Mouse (Mus musculus) cortical plate, adult 2 months (tissue): ENCODE measurements at regions not wholly inside any gene's neighbourhood (a gene's known extent, or its start where the extent isn't known, plus 50 kb on each side); places are given as distances from the start of the nearest gene placed in this dataset.

Experiments used
- H3K27ac ChIP-seq: fragments of 200-500 bp; 2 replicates; pipeline ENCODE4 v1.5.1; 2012; ENCODE audit warnings: low read length, control low read depth, inconsistent platforms; ENCODE audit not compliant: insufficient read depth
- H3K4me1 ChIP-seq: fragments of 200-500 bp; 2 replicates; pipeline ENCODE4 v1.6.1; 2011; ENCODE audit warnings: low read length; ENCODE audit not compliant: control insufficient read depth, insufficient read depth
- H3K4me3 ChIP-seq: fragments of 200-500 bp; 2 replicates; pipeline ENCODE4 v1.5.1; 2011; ENCODE audit warnings: mild to moderate bottlenecking, low read length, control low read depth; ENCODE audit not compliant: insufficient read depth
- CTCF ChIP-seq: fragments of 200-500 bp; IDR thresholded peaks from 2 replicates; pipeline ENCODE4 v1.5.1; 2011; ENCODE audit warnings: mild to moderate bottlenecking, control low read depth, low read length; ENCODE audit not compliant: insufficient read depth; ENCODE audit errors: extremely low read depth
- POLR2A ChIP-seq: fragments of 200-500 bp; IDR thresholded peaks from 2 replicates; pipeline ENCODE4 v1.6.1; 2011; ENCODE audit warnings: mild to moderate bottlenecking, low read length, control low read depth; ENCODE audit not compliant: insufficient read depth; ENCODE audit errors: extremely low read depth

DNA sequence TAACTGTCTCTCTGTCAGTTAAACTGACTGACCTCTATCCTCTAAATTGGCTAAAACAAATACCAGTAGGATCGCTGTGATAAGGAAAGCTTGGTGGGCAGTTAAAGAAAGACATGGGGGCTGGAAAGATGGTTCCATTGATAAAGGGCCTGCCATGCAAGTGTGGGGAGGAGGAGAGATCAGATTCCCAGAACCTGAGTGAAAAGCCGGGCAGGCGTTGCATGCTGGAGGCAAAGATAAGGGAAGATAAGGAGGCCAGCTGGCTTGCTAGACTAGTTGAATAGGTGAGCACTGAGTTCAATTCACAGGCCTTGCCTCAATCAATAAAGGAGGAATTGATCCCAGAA, 122.3 kb upstream of the Cited2 start:
- Histone ChIP-seq H3K27ac (no peak overlapping the region), H3K4me1 (no peaks in the 10 kb centered on the region), H3K4me3 (no peak overlapping the region)
- TF ChIP-seq CTCF (no peak), POLR2A (no peak)

DNA sequence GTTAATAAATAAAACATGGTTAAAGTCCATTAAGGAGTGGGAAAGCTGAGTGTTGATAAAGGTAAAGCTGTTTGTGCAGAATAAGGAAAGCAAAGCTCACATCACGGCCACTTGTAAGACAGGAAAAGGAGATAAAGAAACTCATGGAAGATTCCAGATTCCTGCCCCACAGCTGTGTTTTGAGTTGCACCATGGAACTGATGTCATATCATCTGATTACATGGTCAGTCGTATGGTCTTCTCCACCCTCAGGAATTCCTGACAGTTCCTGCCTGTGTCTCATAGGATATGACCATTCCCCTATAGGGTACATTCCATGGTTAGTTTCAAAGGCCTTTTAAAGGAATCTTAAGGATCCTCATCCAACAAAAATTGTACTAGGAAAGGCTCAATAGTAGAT, 120.6 kb upstream of the Cited2 start:
- Histone ChIP-seq H3K27ac (no peak overlapping the region), H3K4me3 (no peak overlapping the region), H3K4me1 (no peaks in the 10 kb centered on the region)
- TF ChIP-seq POLR2A (no peak), CTCF (no peak)

DNA sequence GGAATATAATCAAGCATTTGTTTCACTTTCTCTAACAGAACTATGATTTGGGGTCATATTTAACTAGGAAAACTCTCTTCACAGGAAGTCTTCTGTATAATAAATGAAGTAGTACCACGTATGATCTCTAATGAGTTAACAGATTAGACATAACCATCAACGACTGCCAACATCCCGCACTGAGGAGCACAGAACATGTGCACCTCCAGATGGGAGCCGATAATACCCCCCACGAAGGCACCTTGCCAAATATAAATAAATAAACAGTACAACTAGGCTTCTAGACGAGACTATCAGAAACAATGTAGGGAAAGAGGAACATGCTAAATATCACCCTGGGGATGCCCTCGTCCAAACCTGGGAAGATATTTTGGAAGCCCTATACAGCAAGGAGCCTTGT, 114.8 kb upstream of the Cited2 start:
- Histone ChIP-seq H3K4me1 (no peaks in the 10 kb centered on the region), H3K4me3 (no peak overlapping the region), H3K27ac (no peak overlapping the region)
- TF ChIP-seq POLR2A (no peak), CTCF (no peak)

DNA sequence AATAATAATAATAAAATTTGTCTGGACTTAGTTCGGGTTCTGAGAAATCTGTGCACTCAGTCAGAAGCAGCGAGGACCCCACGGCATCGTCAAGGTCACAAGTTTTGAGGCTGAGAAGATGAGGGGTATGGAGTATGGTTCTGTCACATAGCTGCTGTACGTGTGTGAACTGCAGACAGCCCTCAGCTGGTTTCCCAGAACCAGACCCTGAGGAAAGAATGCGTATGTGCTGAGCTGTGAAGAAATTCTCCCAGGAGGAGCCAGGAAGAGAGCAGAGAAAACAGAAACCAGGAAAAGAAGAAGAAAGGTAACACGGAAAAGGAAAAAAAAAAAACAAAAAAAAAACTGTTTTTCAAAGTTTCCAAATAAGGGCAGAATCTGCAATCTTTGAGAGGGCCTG, 112.4 kb upstream of the Cited2 start:
- Histone ChIP-seq H3K4me1 (no peaks in the 10 kb centered on the region), H3K27ac (no peak overlapping the region), H3K4me3 (no peak overlapping the region)
- TF ChIP-seq CTCF, result no peak
- no peak for TF ChIP-seq POLR2A

DNA sequence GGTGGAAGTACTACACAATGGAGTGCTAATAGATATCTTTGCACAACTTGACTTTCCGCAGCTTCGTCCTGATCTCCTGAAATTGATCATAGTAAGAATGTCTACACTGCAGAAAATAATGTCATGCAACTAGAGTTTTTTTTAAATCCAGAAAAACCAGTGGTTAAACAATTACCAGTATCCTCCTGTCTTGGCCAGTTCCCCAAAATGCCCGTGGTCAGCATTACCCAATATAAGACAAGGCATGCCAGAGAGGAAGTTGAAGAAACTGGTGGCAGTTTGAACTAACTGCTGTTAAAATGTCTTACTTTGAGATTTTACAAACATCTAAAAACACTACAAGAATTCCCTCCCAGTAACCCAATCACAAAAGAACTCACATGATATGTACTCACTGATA, 109.7 kb upstream of the Cited2 start:
- TF ChIP-seq POLR2A, result no peak
- no peak for TF ChIP-seq CTCF
- Histone ChIP-seq H3K4me1 (no peaks in the 10 kb centered on the region), H3K4me3 (no peak overlapping the region), H3K27ac (no peak overlapping the region)

DNA sequence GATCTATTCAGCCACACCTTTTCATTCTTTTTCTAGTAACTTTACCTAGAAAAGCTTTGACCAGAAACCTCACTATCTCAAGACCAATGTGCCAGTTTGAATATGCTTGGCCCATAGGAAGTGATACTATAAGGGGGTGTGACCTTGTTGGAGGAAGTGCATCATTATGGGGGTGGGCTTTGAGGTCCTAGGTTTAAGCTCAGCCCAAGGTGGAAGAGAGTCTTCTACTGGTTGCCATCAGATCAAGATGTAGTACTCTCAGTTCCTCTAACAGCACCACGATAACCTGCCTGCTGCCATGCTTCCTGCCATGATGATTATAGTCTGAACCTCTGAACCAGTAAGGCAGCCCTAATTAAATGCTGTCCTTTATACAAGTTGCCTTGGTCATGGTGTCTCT, 105.0 kb upstream of the Cited2 start:
- H3K4me3 ChIP-seq, result no peak overlapping the region
- H3K4me1 ChIP-seq, result no peaks in the 10 kb centered on the region
- no peak overlapping the region for H3K27ac ChIP-seq
- TF ChIP-seq POLR2A (no peak), CTCF (no peak)

DNA sequence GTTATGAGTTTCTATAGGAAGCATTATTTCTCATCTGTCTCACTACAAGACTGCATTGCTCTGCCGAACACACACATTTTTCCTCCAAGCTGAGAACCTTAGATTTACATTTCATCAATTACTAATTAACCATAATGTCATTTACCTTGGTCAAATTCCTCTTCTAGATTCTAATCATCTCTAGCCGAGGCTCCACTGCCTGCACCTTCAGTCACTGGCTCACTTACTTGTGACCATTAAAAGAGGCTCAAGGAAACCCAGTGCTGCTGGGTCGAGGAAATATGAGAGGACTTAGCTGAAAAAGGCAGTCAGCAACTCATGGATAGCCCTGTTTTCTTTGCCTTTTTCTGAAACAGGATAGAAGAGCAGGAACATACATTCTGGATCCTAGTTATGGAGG, 103.4 kb upstream of the Cited2 start:
- Histone ChIP-seq H3K4me3 (no peak overlapping the region), H3K4me1 (no peaks in the 10 kb centered on the region), H3K27ac (no peak overlapping the region)
- TF ChIP-seq CTCF (no peak), POLR2A (no peak)

DNA sequence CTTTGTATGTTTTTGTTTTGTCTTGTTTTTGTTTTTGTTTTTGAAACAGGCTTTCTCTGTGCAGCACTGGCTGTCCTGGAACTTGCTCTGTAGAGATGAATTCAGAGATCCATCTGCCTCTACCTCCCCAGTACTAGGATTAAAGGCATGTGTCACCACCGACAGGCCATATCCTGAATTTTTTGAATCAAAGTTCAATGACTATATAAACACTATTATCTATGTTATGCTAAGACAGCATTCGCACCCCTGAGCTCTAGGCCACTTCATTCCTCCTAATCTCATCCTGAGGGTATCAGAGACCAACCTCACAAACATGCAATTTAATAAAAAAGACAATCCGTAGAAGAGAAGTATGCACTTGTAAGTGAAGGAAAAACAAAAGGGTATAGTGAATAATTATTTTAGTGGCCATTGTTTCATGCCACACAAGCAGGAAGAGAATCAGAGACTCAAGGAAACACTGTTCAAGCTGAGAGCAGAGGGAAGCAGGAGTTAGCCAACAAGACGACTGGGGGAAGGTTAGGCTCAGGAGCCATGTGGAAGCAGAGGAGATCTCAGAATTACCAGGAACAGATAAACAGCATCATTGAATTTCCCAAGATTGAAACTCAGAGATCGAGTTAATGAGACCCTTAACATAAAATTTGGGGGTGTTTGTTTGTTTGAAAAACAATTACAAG, 101.2 kb upstream of the Cited2 start:
- Histone ChIP-seq H3K4me1 (no peaks in the 10 kb centered on the region), H3K27ac (no peak overlapping the region), H3K4me3 (no peak overlapping the region)
- TF ChIP-seq CTCF, result no peak
- TF ChIP-seq POLR2A, result no peak

DNA sequence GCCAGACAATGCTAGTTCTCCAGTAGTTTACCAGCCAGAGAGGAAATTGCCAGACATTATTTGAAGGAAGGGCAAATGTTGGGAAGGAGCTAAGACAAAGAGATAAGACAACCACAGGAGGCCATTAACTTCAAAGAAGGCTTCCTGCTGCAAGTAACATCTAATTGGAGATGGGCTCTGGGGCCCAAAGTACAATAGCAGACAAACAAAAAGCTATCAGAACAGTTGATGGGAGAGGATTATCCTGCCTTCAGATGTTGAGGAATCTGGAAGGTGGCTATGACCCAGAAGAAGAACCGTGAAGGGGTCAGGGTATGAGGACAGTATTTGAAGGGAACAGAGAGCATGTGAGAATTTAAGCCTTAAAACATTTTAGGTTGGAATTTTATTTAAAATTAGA, 100.2 kb upstream of the Cited2 start:
- no peak overlapping the region for H3K27ac ChIP-seq
- TF ChIP-seq POLR2A, result no peak
- TF ChIP-seq CTCF, result no peak
- no peaks in the 10 kb centered on the region for H3K4me1 ChIP-seq
- H3K4me3 ChIP-seq, result no peak overlapping the region

DNA sequence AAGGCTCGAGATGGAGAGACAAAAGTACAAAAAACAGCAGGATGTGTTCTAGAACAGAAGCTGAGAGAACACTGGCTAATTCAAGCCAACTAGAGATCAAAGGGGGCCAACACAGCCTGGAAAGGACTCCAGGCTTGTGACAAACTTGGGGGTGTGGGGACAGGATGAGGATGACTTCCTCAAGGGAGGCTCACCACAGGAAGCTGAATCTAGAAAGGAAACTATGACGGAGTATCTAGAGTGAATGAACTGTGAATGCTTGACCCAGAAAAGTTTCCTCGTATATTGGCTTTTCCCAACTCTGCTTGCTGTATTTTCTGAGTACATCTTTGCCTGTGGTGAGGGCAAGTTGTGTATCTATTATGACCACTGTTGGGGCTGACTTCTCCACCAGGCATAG, 93.3 kb upstream of the Cited2 start:
- Histone ChIP-seq H3K4me3 (no peak overlapping the region), H3K4me1 (no peaks in the 10 kb centered on the region), H3K27ac (no peak overlapping the region)
- TF ChIP-seq CTCF (no peak), POLR2A (no peak)

DNA sequence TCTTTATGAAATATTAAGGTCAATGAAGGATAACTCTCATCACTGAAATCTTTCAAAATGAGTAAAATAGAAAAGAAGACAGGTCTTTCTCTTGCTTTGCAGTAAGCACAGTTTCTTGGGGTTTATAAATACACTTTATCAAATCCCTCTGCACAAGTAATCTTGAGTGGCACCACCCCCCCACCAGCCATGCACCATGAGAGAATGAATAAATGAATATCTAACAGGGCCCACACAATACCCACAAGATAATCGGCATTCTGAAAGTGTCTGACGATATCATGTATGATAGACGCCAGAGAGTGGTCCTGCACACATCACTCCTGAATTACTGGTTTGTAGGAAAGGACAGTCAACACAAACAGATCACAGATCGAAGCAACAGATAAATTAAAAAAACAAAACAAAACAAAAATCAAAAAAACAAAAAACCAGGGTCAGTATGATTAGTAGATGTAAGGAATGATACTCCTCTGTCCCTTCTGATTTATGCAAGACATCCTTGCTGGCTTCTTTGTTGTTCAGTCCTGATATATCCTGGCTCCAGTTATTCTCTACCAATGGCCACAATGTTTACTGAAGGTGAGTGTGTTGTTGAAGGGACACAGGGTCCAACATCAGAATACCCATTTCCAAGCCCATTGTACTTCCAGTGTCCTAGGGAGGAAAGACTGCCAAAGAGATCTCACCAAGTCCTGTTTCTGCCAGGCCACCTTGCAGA, 92.0 kb upstream of the Cited2 start:
- H3K4me3 ChIP-seq, result no peak overlapping the region
- TF ChIP-seq POLR2A (no peak), CTCF (no peak)
- H3K27ac ChIP-seq, result no peak overlapping the region
- H3K4me1 ChIP-seq, result no peaks in the 10 kb centered on the region
